Mouse (Mus musculus) brown adipose tissue, adult 24 weeks (tissue): ENCODE measurements at regions not wholly inside any gene's neighbourhood (a gene's known extent, or its start where the extent isn't known, plus 50 kb on each side); places are given as distances from the start of the nearest gene placed in this dataset.

Experiments
- H3K27ac ChIP-seq: fragments of 200-500 bp; replicated peaks from 2 replicates; pipeline ENCODE4 v1.5.1; 2012; ENCODE audit warnings: low read depth, mild to moderate bottlenecking, low read length
- H3K4me1 ChIP-seq: fragments of 200-500 bp; 2 replicates; pipeline ENCODE4 v1.6.1; 2012; ENCODE audit warnings: low read length, mixed read lengths; ENCODE audit not compliant: control insufficient read depth, insufficient read depth, insufficient read length
- H3K4me3 ChIP-seq: fragments of 200-500 bp; 2 replicates; pipeline ENCODE4 v1.5.1; 2012; ENCODE audit warnings: low read depth, mild to moderate bottlenecking, low read length, moderate library complexity; ENCODE audit not compliant: insufficient read depth

- Histone ChIP-seq H3K27ac (no peak overlapping the region), H3K4me3 (no peak overlapping the region), H3K4me1 (peaks cover 6% of the 10 kb centered on the region)
These were observed 168.8 kb downstream of the Gm11361 start for GRCm38 (mm10) chr13:28426085-28426484.

GRCm38 (mm10) chr13:28425116-28425515 is 167.8 kb downstream of the Gm11361 start:
- Histone ChIP-seq H3K4me3 (no peak overlapping the region), H3K27ac (no peak overlapping the region), H3K4me1 (peaks cover 6% of the 10 kb centered on the region)

- no peak overlapping the region for H3K27ac ChIP-seq
These were observed 167.2 kb downstream of the Gm11361 start for GRCm38 (mm10) chr13:28424446-28425059.

GRCm38 (mm10) chr13:28421309-28421708 is 164.0 kb downstream of the Gm11361 start:
- no peak overlapping the region for H3K27ac ChIP-seq
- H3K4me3 ChIP-seq = no peak overlapping the region
- peaks cover 13% of the 10 kb centered on the region for H3K4me1 ChIP-seq

More at GRCm38 (mm10) chr13:28424446-28425059, 167.2 kb downstream of the Gm11361 start:
- H3K4me3 ChIP-seq = no peak overlapping the region
- peaks cover 6% of the 10 kb centered on the region for H3K4me1 ChIP-seq

GRCm38 (mm10) chr13:28420636-28421035 is 163.3 kb downstream of the Gm11361 start:
- Histone ChIP-seq H3K4me1 (peaks cover 14% of the 10 kb centered on the region), H3K4me3 (no peak overlapping the region), H3K27ac (no peak overlapping the region)

GRCm38 (mm10) chr13:28419950-28420381 is 162.6 kb downstream of the Gm11361 start:
- Histone ChIP-seq H3K4me1 (peaks cover 14% of the 10 kb centered on the region), H3K27ac (no peak overlapping the region), H3K4me3 (peak overlapping the region; percentile 21; the same call in 1 of the 2 replicates)

GRCm38 (mm10) chr13:28418936-28419681 is 161.8 kb downstream of the Gm11361 start:
- Histone ChIP-seq H3K27ac (no peak overlapping the region), H3K4me1 (peaks cover 9% of the 10 kb centered on the region), H3K4me3 (no peak overlapping the region)

- H3K4me3 ChIP-seq = no peak overlapping the region
- no peak overlapping the region for H3K27ac ChIP-seq
- peaks cover 8% of the 10 kb centered on the region for H3K4me1 ChIP-seq
These were observed 160.9 kb downstream of the Gm11361 start for GRCm38 (mm10) chr13:28417929-28418881.

- Histone ChIP-seq H3K4me1 (peaks cover 8% of the 10 kb centered on the region), H3K27ac (no peak overlapping the region), H3K4me3 (no peak overlapping the region)
These were observed 160.2 kb downstream of the Gm11361 start for GRCm38 (mm10) chr13:28417431-28417928.

- H3K4me1 ChIP-seq = peaks cover 8% of the 10 kb centered on the region
- H3K27ac ChIP-seq = no peak overlapping the region
- no peak overlapping the region for H3K4me3 ChIP-seq
These were observed 159.6 kb downstream of the Gm11361 start for GRCm38 (mm10) chr13:28416887-28417286.

GRCm38 (mm10) chr13:28416231-28416630 is 158.9 kb downstream of the Gm11361 start:
- peaks cover 8% of the 10 kb centered on the region for H3K4me1 ChIP-seq
- no peak overlapping the region for H3K27ac ChIP-seq

GRCm38 (mm10) chr13:28415769-28416168 is 158.4 kb downstream of the Gm11361 start:
- Histone ChIP-seq H3K4me3 (no peak overlapping the region), H3K4me1 (peaks cover 8% of the 10 kb centered on the region), H3K27ac (no peak overlapping the region)

More at GRCm38 (mm10) chr13:28416231-28416630, 158.9 kb downstream of the Gm11361 start:
- no peak overlapping the region for H3K4me3 ChIP-seq

GRCm38 (mm10) chr13:28410324-28410723 is 153.0 kb downstream of the Gm11361 start:
- H3K27ac ChIP-seq = no peak overlapping the region
- no peaks in the 10 kb centered on the region for H3K4me1 ChIP-seq
- no peak overlapping the region for H3K4me3 ChIP-seq

- no peak overlapping the region for H3K4me3 ChIP-seq
- H3K27ac ChIP-seq = no peak overlapping the region
- no peaks in the 10 kb centered on the region for H3K4me1 ChIP-seq
These were observed 152.2 kb downstream of the Gm11361 start for GRCm38 (mm10) chr13:28409609-28409902.
